ENCODE assay signal across 7 mouse cellular contexts in genomic region chr12:48559690-48560089, GRCm38 (mm10).
DNase-seq lines count a peak whose midpoint lies in the region; ATAC-seq and TF ChIP-seq lines count a peak whose summit lies in the region.
"Not testable (repeated sequence)": the region's sequence is repeated elsewhere in the genome, so short reads cannot be mapped to it uniquely, and the experiment has no call there.

No protein-coding gene starts in this region.

- 86% methylated on average over 20 of the region's 20 CpGs for WGBS in thymus, adult 2 months

- peak; percentile 54; the same call in 1 of the 2 replicates for ATAC-seq in erythroid progenitor cell, adult 5-6 weeks (replicated peaks; ENCODE audit: low FRiP score, poor library complexity, severe bottlenecking)
- peak; percentile 12 to 36; a peak in 1 of 4 replicates for ATAC-seq in hematopoietic stem cell, adult 5-6 weeks (replicated peaks in 1 of 2; ENCODE audit: insufficient read depth in 1 of 2, low FRiP score in 2 of 2, low TSS enrichment in 1 of 2, low read depth in 1 of 2, poor library complexity in 2 of 2, severe bottlenecking in 2 of 2)

- TF ChIP-seq POLR2A in thymus, adult 2 months (IDR thresholded peaks at IDR 0.05; ENCODE audit: control insufficient read depth, extremely low read depth, insufficient read depth, low read length, poor library complexity) = not testable (repeated sequence)

- H3K27me3 ChIP-seq in thymus, adult 2 months (ENCODE audit: control insufficient read depth, insufficient read depth, low read length) = not testable (repeated sequence)

- TF ChIP-seq CTCF in thymus, adult 2 months (IDR thresholded peaks at IDR 0.05; ENCODE audit: borderline replicate concordance, control insufficient read depth, extremely low read depth, insufficient read depth, low read length, poor library complexity) = not testable (repeated sequence)

- DNase-seq in adrenal gland, postnatal 10 days = peak; percentile 11
- peak; percentile 20 for DNase-seq in cerebellum, adult 9-10 months
- DNase-seq in layer of hippocampus, adult 11-12 months (ENCODE audit: low spot score) = peak; percentile 2
- peak; percentile 5 for DNase-seq in ovary, postnatal 36 days (ENCODE audit: low spot score)
- peak; percentile 7 for DNase-seq in thymus, adult 2 months

- H3K4me1 ChIP-seq in thymus, adult 2 months (replicated peaks; ENCODE audit: control insufficient read depth, insufficient read depth, low read length) = not testable (repeated sequence)

- H3K36me3 ChIP-seq in thymus, adult 2 months (ENCODE audit: control insufficient read depth, insufficient read depth, low read length) = not testable (repeated sequence)

- H3K4me3 ChIP-seq in thymus, adult 2 months (ENCODE audit: control insufficient read depth, insufficient read depth, low read length) = not testable (repeated sequence)

- not testable (repeated sequence) for H3K27ac ChIP-seq in thymus, adult 2 months (ENCODE audit: control insufficient read depth, insufficient read depth, low read length)
